Mouse (Mus musculus): ENCODE measurements around the gene Myl7.

The Myl7 gene

DNA sequence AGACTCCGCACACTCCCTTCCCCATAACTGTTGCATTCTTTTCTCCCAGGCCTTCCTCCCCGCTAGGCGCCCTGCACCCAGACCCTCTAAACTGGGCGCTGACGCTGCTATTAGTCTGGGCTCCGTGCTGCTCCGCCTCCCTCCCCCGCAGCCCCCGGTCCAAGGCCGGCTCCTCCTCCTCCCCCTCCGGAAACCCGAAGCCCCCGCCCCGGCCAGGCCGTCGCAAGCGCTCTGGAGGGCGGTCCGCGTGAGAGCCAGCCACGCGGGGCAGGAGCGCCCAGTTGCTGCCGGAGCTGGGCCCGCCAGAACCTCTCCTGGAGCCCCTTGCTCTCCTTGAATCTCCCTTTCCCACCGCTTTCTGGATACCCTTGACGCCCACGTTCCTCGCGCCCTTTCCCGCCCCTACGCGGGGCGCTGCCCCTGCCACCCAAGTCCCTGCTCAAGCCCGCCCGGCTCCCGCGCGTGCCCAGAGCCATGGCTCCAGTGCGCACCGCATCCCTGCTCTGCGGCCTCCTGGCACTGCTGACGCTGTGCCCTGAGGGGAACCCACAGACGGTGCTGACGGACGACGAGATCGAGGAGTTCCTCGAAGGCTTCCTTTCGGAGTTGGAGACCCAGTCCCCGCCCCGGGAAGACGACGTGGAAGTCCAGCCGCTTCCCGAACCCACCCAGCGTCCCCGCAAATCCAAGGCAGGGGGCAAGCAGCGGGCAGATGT, 36.7 kb downstream of the Myl7 start, which contains the start of gene Aebp1:
Gene Aebp1, plus strand, starts transcription at position 270 of the 716 bp plus-strand sequence.
- DNase-seq, result peak; percentile 42

DNA sequence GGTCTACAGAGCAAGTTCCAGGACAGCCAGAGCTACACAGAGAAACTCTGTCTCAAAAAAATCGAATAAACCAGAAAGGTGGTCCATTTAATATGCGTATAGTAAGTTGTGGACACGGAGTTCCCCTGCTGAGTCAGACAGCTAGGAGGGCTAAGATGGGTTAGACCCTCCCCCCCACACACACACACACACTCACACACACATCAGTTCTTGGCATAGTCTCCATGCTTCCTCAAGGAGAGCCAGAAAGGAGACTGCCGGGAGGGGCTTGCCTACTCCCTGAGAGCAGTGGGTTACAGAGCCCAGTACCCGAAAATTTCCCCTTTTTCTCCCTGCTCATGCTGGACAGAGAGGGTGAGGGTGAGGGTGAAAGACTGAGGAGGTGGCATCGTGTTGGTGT, 37.9 kb downstream of the Myl7 start:
- DNase-seq, result no peak

- DNase-seq, result no peak
Observed at GRCm38 (mm10) chr11:5859883-5860550, 38.6 kb downstream of the Myl7 start.

DNA sequence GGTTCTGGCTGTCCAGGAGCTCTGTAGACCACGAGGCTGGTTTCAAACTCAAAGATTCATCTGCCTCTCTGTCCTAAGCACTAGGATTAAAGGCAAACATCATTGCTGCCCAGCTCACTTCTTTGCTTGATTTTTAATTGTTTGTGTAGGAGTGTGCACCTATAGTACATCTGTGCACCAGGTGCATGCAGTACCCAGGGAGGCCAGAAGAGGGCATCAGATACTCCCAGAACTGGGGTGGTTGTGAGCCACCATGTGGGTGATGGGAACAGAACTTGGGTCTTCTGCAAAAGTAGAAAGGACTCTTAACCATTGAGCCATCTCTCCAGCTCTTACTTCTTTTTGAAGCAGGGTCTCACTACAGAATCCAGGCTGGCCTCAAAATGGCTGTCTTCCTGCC, 39.9 kb downstream of the Myl7 start:
- no peak for DNase-seq

GRCm38 (mm10) chr11:5856479-5857130, 42.0 kb downstream of the Myl7 start:
- DNase-seq, result no peak

- no peak for DNase-seq
Observed at GRCm38 (mm10) chr11:5855902-5856301, 42.7 kb downstream of the Myl7 start.

- DNase-seq, result no peak
Observed at GRCm38 (mm10) chr11:5855481-5855880, 43.1 kb downstream of the Myl7 start.

DNA sequence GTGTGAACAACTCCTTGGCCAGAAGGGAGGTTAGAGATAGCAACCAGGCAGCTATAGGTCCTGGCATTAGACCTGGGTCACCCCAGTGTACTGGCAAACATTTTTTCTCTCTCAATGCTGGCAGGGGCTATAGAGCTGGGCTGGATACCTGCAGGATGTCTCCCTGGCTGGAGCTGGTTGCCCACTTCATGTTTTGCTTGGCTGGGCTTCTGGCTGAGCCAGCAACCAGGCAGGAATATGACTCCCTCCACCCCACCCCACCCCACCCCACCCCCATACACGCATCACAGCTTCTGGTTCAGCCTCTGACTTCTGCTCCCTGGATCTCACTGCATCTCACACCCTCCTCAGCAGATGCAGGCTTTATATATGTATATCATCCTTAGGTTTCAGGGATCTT, 46.3 kb downstream of the Myl7 start:
- no peak for DNase-seq

DNA sequence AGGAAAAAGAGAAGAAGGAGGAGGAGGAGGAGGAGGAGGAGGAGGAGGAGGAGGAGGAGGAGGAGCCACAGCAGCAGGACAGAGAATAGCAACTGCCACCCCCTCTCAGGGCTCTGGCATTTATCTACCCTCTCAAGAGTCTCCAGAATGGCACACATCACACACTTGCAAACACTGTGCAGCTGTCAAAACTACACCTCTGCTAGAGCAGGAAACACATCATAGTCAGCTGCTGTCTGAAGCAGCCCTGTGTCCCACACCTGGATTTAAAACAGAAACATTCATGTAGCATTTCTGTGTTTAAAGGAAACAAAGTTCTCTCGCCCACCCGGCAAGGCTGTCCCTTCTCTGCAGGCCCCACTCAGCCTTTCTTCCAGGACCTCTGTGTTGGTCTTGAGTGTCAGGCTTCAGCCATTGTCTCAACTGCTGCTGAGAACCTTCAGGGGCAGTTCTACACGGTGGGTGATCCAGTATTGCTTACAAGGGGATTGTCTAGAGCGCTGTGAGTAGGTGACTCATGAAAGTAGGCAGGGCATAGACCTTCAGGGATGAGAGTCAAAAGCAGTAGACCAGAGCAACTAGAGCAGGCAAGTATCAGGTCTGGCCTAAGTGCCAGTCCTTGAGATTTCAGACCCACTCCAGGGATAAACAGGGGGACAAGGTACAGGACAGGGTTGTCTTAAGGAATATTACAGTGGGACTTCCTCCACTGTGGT, 47.4 kb downstream of the Myl7 start:
- peak; percentile 67 for DNase-seq

DNA sequence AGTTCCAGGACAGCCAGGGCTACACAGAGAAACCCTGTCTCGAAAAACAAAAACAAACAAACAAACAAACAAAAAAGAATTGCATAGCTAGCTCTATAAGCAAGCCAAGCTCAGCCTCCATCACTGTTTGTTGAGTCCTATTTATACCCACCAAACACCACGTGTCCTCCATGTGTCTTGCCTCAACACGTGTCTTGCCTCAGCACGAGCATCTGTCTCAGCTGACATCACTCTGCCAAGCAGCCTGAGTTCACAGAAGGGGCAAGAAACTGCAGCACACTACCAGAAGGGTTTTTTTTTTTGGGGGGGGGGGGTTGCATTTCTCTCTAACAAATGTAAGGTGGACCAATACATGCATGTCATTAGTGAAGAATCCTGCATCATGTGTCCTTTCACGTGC, 48.1 kb downstream of the Myl7 start:
- DNase-seq, result peak; percentile 48

DNA sequence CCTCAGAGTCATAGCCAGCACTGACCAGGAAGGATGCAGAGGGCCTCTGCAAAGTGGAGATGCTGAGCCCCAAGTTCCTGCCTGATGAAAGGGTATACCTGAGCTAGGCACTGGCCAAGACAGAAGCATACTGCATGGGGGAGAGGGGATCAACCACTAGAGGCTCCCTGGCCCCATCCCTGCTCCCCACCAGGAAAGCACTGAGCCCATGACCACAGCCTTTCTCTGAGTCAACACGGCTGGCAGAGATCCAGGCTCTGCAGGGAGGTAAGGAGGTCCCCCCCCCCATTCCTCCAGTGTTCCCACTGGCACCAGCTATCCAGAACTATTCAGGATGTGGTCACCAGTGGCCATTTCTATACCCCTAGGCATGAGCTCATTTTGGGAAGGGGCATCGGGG, 49.3 kb downstream of the Myl7 start:
- no peak for DNase-seq

DNA sequence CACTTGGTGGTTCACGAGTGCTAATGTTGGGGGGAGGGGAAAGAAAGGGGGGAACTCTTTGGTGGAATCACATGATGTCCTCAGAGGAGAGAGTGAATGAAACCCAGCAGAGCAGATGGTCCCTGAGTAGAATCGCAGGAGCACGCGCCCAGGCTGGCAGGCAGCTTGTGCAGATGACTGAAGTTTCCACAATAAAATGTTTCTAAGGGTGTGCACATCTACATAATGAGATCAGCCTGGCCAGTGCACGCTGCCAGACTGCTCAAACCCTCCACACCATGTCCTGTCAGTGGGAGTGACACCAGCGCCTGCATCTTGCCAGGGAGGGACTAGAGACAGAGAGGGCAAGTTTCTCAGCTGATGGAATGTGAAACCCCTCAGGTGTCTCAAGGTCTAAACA, 49.8 kb downstream of the Myl7 start:
- DNase-seq, result no peak

- DNase-seq, result no peak
Observed at GRCm38 (mm10) chr11:5846639-5847345, 51.8 kb downstream of the Myl7 start.

Data from thymus, postnatal 14 days (tissue).